Mouse (Mus musculus) ovary, postnatal 36 days (tissue): ENCODE measurements around the gene Olfr374.
"Not testable (repeated sequence)": the region's sequence is repeated elsewhere in the genome, so short reads cannot be mapped to it uniquely, and the experiment has no call there.

ENCODE experiments used
- DNase-seq: peaks from one replicate; pipeline ENCODE4 v3.0.0; 2022; ENCODE audit warnings: low spot score, mixed read lengths

Gene Olfr374

GRCm38 (mm10) chr8:72106740-72107139 is at the start of gene Olfr374:
Olfr374 (plus strand) TSS chr8:72107040.
- no peak for DNase-seq

- DNase-seq, result not testable (repeated sequence)
Observed at GRCm38 (mm10) chr8:72057643-72058042, 49.2 kb upstream of the Olfr374 start.

DNA sequence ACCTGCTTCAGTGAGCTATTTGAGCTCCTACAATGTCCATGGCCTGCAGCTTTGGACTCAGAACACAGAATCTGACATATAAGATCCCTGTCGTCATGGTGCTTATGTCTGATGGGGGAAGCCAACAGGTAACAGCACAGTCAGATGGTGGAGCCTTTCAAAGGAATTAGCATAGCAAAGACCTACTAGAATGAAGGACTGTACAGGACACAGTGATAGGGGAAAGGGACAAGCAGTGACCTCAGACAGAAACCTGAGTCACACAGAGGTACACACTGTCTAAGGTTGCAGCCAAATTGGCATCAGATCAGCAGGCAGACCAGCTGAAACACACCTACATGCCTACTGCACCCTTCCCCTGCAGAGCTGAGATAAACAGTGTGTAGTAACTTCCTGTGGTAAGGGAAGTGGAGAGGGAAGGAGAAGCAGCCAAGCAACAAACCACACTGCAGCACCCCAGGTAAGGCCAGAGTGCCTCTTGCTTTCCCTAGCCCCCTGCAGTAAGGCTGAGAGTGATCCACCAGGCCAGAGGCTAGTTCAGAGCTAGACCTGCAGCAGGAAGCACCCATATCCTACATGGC is 39.9 kb upstream of the Olfr374 start:
- DNase-seq, result not testable (repeated sequence)

DNA sequence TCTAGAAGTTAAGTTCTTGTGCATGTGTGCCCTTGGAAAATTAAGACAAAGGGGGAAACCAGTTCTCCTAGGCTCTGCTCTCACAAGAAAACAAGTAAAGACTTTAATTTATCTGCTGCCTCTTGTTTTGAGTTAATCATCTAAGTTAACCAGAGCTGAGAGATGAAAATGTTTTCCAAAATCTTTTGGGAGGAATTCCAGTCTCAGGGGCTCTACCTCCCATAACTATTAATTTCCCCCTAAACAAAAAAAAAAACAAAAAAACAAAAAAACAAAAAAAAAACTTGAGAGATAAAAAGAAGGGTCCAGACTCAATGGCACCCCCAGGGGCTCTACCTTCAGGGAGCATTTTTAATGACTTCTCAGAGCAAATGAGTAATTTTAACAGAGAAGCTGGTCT is 24.0 kb upstream of the Olfr374 start, which contains the start of gene Olfr373:
TSS of gene Olfr373 (plus strand) at position 301 of the 400 bp plus-strand sequence.
- DNase-seq, result not testable (repeated sequence)

GRCm38 (mm10) chr8:72084744-72085143 is 22.1 kb upstream of the Olfr374 start:
- no peak for DNase-seq

DNA sequence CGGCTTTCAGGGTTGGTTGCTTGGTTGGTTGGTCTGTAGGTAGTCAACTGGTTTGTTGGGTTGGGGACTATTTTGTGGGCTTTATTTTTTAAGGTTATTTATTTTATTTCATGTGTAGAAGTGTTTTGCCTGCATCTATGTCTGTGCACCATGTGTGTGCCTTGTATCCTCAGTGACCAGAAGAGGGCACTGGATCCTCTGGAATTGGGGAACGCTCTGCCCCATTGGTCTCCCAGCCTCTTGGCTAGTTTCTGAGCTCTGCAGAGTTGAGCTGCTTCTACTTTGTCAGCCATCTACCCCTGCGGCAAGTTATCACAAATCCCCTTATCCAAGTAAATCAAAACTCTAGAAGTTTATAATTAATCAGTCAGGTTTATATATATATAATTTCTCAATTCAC is 19.2 kb upstream of the Olfr374 start:
- not testable (repeated sequence) for DNase-seq

- DNase-seq, result not testable (repeated sequence)
Observed at GRCm38 (mm10) chr8:72096721-72097120, 10.1 kb upstream of the Olfr374 start.

GRCm38 (mm10) chr8:72099377-72100103 is 7.3 kb upstream of the Olfr374 start:
- DNase-seq, result peak; percentile 49

DNA sequence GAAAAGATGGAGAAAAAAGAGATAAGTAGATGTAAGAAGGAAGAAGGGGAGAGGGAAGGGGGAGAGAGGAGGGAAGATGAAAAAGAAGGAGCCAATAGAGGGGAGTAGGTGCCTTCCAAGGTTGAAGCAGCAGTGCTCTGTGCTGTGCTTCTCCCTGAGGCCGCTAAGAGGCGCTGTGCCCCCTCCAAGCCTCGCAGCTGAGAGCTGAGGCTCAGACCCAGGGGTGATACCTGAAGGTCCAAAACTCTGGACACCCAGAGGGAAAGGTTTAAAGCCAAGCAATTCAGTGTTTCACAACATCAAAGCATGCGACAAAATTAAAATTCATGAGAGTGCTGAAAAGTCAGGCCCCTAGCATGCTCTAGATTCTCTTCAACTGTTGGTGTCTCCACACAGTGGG is 1.7 kb upstream of the Olfr374 start:
- no peak for DNase-seq

DNA sequence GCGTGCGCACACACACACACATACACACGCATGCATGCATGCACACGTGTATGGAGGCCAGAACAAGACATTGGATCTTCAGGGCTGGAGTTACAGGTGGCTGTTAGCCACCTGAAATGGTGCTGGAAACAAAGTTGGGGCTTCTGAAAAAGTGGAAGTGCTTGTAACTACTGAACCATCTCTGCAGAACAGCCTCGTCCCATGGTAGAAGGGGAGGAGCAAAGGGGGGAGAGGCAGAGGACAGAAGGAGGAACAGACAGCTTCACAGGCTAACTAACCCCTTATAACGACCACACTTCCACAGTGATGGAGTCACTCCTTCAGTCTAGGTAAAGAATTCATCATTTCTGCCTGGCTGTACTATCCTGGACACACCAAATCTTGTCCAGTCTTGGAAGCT is 4.0 kb downstream of the Olfr374 start:
- no peak for DNase-seq

DNA sequence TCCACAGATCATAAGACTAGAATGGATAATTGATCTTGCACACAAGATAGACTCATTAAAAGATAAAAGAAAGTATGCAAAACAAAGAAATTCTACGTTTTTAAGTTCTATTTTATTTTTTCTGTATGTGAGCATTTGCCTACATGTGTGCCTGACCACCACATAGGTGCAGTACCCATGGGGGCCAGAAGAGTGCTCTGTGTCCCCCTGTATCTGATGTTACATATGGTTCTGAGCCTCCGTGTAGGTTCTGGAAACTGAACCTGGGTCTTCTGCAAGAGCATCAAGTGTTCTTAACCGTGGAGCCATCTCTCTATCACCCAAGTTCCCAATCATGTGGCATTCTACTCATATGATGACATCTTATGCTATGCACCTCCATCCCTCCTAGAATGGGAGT is 5.6 kb downstream of the Olfr374 start:
- DNase-seq, result no peak

GRCm38 (mm10) chr8:72115202-72115601 is 8.4 kb downstream of the Olfr374 start:
- no peak for DNase-seq

GRCm38 (mm10) chr8:72118616-72119015 is 11.8 kb downstream of the Olfr374 start:
- no peak for DNase-seq

- not testable (repeated sequence) for DNase-seq
Observed at GRCm38 (mm10) chr8:72121486-72121885, 14.6 kb downstream of the Olfr374 start.

DNA sequence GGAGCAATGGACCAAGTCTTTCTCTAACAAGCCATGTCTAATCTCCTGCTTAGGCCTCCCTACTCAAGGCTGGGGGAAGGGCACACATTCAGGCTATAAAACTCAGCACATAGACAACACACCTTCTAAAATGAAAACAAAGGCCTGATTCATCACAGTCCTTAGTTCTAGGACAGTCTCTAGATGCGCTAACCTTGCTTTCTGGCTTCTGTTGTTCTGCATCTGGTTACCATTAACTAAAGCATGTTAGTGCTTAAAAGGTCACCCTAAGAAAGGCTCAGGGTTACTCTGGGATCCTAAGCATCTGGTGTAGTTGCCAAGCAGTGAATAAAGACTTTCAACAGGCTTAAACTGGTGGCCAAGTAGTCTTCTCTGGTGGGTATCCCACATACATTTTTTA is 15.2 kb downstream of the Olfr374 start:
- DNase-seq, result no peak

DNA sequence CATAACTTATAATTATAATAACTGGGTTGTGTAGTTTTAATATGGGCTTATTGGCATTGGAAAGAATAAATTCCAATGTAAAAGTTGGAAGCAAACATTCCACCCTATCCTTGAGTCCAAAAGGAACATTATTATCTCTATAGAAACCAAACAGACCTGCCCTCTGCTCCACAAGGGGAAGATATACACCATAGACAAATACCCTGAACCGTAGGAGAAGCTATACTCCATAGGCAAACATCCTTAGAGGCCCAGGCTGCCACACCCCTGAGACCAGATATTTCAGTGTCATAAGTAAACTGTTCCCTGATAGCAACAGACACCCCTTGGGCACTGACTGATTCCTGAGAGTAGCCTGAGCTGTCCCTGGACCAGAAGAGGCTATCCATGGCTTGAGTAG is 21.0 kb downstream of the Olfr374 start:
- no peak for DNase-seq

DNA sequence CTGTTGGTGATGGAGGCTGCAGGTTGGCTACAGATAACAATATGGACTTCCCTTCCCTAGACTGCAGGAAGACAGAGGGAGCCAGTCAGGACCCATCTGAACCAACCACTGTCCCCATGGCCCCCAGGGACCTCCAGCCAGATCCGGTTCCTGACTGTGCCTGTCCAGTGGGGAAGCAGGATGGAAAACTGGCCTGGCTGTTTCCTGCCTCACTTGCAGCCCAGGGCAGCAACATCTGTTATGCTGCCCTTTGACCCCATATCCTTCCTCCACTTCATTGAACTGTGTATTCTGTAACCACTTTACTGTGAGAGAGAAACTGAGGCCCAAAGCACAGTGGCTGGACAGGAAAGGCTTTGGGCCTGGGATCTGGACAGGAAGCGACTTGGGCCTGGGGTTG is 24.4 kb downstream of the Olfr374 start:
- no peak for DNase-seq

DNA sequence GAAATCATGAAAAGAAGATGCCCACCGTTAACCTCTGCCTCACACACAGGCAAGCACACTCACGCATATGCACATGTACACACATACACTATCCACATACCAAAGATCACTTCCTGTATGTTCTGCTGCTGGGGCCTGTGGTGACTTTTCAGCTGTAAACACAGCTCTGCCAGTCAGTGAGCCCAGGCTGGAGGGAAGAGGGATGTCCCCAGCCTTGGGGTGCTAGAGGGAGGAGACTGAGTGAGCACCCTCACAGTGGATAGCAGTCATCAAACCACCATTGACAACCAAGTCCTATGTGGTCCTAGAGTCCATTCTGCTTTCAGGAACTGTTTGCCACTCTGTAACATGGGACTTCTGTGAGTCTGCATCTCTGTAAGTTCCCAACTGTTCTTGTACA is 25.1 kb downstream of the Olfr374 start:
- DNase-seq, result no peak

DNA sequence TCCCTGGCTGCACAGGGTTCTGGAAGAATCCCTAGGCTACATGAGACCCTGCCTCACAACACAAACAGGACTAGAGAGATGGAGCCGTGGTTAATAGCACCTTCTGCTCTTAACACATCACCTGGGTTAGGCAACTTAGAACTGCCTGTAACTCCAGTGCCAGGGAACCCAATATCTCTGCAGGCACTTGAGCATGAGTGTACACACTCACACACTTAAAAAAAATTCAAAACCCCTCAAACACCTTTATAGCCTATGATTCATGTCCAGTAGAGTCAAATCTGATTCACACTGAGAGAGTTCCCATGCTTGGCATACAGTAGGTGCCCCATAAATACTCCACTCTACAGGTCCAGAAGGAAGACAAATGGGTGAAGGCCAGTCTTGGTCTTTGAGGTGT is 25.6 kb downstream of the Olfr374 start:
- no peak for DNase-seq

DNA sequence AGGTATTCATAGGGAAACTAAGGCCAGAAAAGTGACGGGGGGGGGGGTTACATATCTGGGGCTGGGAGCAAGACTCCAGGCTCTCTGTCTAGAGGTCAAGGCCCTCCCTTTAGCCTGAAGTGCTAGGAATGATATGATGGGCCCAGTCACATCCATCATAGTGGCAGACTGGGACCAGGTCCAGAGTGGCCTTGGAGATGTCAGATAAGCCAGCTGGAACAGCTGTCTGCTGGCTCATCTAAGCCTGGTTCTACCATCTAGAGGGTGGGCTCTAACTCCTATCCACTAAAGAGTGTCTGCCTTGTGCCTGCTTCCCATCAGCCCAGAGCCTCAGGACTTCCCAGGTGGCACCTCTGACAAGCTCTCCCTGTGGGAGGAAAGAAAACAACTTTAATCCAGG is 26.1 kb downstream of the Olfr374 start:
- DNase-seq, result no peak

DNA sequence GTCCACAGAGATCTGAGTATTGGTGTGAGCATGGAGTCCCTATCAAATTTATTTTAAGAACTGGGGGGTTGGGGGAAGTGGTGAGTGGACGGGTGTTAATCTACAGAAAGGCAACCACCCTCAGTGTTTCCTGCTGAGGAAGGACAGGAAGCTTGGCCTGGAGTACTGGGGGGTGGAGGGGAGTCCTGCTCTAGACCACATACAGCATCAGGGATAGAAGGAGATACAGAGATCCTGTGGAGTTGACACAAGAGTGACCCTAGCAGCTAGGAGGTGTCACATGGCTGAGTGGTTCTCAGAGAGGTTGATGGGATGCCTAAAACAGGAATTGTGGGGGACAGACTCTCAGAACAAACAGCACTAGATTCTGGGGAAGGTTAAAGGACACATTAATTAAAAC is 26.7 kb downstream of the Olfr374 start:
- DNase-seq, result no peak

GRCm38 (mm10) chr8:72134756-72135445 is 28.1 kb downstream of the Olfr374 start, which contains the start of gene Tpm4:
Tpm4 (plus strand) TSS chr8:72134975.
- DNase-seq, result peak; percentile 78
